Mouse (Mus musculus) MEL (cell line): Measurements from ENCODE around the gene Cblc. TPM values are rescaled to one million over a fixed set of nuclear protein-coding genes. Genes with fewer than 3 reads are reported as not detected.
A peak's percentile ranks its signal among the peaks of the same experiment; 100 is the strongest.

Source experiments
- DNase-seq: peaks from one replicate; pipeline ENCODE4 v3.0.0; 2011; ENCODE audit warnings: low read depth, low spot score
- H3K27ac ChIP-seq: 2 replicates; pipeline ENCODE4 v1.5.1; 2012; ENCODE audit warnings: low read depth, mild to moderate bottlenecking, control low read depth, low read length, moderate library complexity; ENCODE audit not compliant: control insufficient read depth
- H3K27me3 ChIP-seq, 2 experiments: fragments of 150-350 bp in 1 of 2; sonication (generic) in 1 of 2; 2 replicates each; pipeline ENCODE4 v1.6.1; 2012; ENCODE audit warnings: low read length in 2 of 2, mild to moderate bottlenecking in 2 of 2, improper control_type of control experiment in 1 of 2, moderate library complexity in 1 of 2; ENCODE audit not compliant: insufficient read depth in 2 of 2, control insufficient read depth in 1 of 2
- H3K36me3 ChIP-seq, 2 experiments: 2 replicates each; pipeline ENCODE4 v1.6.1; 2012 to 2014; ENCODE audit warnings: low read length in 2 of 2, improper control_type of control experiment in 1 of 2, inconsistent platforms in 1 of 2, mild to moderate bottlenecking in 1 of 2; ENCODE audit not compliant: insufficient read depth in 2 of 2, control insufficient read depth in 1 of 2
- H3K4me1 ChIP-seq, 2 experiments: fragments of 150-350 bp in 1 of 2; sonication (generic) in 1 of 2; 2 replicates each; pipeline ENCODE4 v1.6.1; 2012; ENCODE audit warnings: low read length in 2 of 2, improper control_type of control experiment in 1 of 2, mild to moderate bottlenecking in 1 of 2; ENCODE audit not compliant: insufficient read depth in 2 of 2, control insufficient read depth in 1 of 2
- H3K4me3 ChIP-seq, 2 experiments: fragments of 150-350 bp in 1 of 2; sonication (generic) in 1 of 2; 2 replicates each; pipeline ENCODE4 v1.5.1; 2012; ENCODE audit warnings: low read depth in 2 of 2, low read length in 2 of 2, mild to moderate bottlenecking in 2 of 2, moderate library complexity in 2 of 2, control low read depth in 1 of 2, improper control_type of control experiment in 1 of 2; ENCODE audit not compliant: control insufficient read depth in 1 of 2, insufficient read depth in 1 of 2
- H3K79me2 ChIP-seq: 2 replicates; pipeline ENCODE4 v1.6.1; 2012; ENCODE audit warnings: mild to moderate bottlenecking, low read length, moderate library complexity; ENCODE audit not compliant: control insufficient read depth, poor library complexity, insufficient read depth
- H3K9ac ChIP-seq: 2 replicates; pipeline ENCODE4 v1.6.1; 2012; ENCODE audit warnings: low read depth, mild to moderate bottlenecking, control low read depth, low read length, moderate library complexity; ENCODE audit not compliant: control insufficient read depth, poor library complexity, severe bottlenecking
- H3K9me3 ChIP-seq: fragments of 150-350 bp; sonication (generic); replicated peaks from 2 replicates; pipeline ENCODE4 v1.6.1; 2012; ENCODE audit warnings: mild to moderate bottlenecking, low read length, improper control_type of control experiment, moderate library complexity; ENCODE audit not compliant: insufficient read depth
- BHLHE40 ChIP-seq: IDR thresholded peaks from 2 replicates; pipeline ENCODE4 v1.6.1; 2012; ENCODE audit warnings: low read depth, mild to moderate bottlenecking, inconsistent platforms, low read length, improper control_type of control experiment, borderline replicate concordance
- CTCF ChIP-seq, 3 experiments: IDR thresholded peaks in 2 of 3; conservative IDR thresholded peaks in 1 of 3; 2 replicates each; pipeline ENCODE4 v1.5.1; 2011 to 2012; ENCODE audit warnings: low read length in 3 of 3, low read depth in 2 of 3, mild to moderate bottlenecking in 2 of 3, improper control_type of control experiment in 1 of 3, inconsistent platforms in 1 of 3, mixed read lengths in 1 of 3, moderate library complexity in 1 of 3; ENCODE audit not compliant: control insufficient read depth in 1 of 3, insufficient read depth in 1 of 3, poor library complexity in 1 of 3, severe bottlenecking in 1 of 3
- ELF1 ChIP-seq: IDR thresholded peaks from 2 replicates; pipeline ENCODE4 v1.6.1; 2014; ENCODE audit warnings: low read depth, mild to moderate bottlenecking, inconsistent platforms, low read length, improper control_type of control experiment, moderate library complexity
- EP300 ChIP-seq, 2 experiments: IDR thresholded peaks; 2 replicates each; pipeline ENCODE4 v1.6.1; 2011; ENCODE audit warnings: improper control_type of control experiment in 2 of 2, low read length in 2 of 2, low read depth in 1 of 2, mild to moderate bottlenecking in 1 of 2
- GATA1 ChIP-seq: IDR thresholded peaks from 2 replicates; pipeline ENCODE4 v1.6.1; 2011; ENCODE audit warnings: low read depth, low read length, improper control_type of control experiment
- MAZ ChIP-seq: IDR thresholded peaks from 2 replicates; pipeline ENCODE4 v1.6.1; 2012; ENCODE audit warnings: low read depth, mild to moderate bottlenecking, inconsistent platforms, low read length, improper control_type of control experiment
- MEF2A ChIP-seq: IDR thresholded peaks from 2 replicates; pipeline ENCODE4 v1.6.1; 2014; ENCODE audit warnings: low read depth, mild to moderate bottlenecking, inconsistent platforms, low read length, improper control_type of control experiment; ENCODE audit not compliant: poor library complexity, insufficient replicate concordance, severe bottlenecking; ENCODE audit errors: extremely low read depth
- MXI1 ChIP-seq: IDR thresholded peaks from 2 replicates; pipeline ENCODE4 v1.6.1; 2011; ENCODE audit warnings: mild to moderate bottlenecking, low read depth, low read length, improper control_type of control experiment
- MYB ChIP-seq: IDR thresholded peaks from 2 replicates; pipeline ENCODE4 v1.6.1; 2011; ENCODE audit warnings: mild to moderate bottlenecking, low read depth, low read length, improper control_type of control experiment
- POLR2A ChIP-seq, 2 experiments: IDR thresholded peaks; 2 replicates each; pipeline ENCODE4 v1.6.1; 2011 to 2012; ENCODE audit warnings: low read length in 2 of 2, mild to moderate bottlenecking in 2 of 2, control low read depth in 1 of 2, improper control_type of control experiment in 1 of 2, low read depth in 1 of 2, moderate library complexity in 1 of 2; ENCODE audit not compliant: control insufficient read depth in 1 of 2, insufficient read depth in 1 of 2, poor library complexity in 1 of 2
- POLR2AphosphoS2 ChIP-seq: IDR thresholded peaks from 2 replicates; pipeline ENCODE4 v1.6.1; 2011; ENCODE audit warnings: low read length, improper control_type of control experiment
- POLR2AphosphoS5 ChIP-seq: IDR thresholded peaks from 2 replicates; pipeline ENCODE4 v1.6.1; 2012; ENCODE audit warnings: low read depth, borderline replicate concordance, mild to moderate bottlenecking, inconsistent platforms, low read length, moderate library complexity, mixed read lengths
- RAD21 ChIP-seq: IDR thresholded peaks from 2 replicates; pipeline ENCODE4 v1.6.1; 2011; ENCODE audit warnings: mild to moderate bottlenecking, low read depth, low read length, improper control_type of control experiment
- SMC3 ChIP-seq: IDR thresholded peaks from 2 replicates; pipeline ENCODE4 v1.6.1; 2011; ENCODE audit warnings: low read depth, low read length, improper control_type of control experiment
- TCF12 ChIP-seq: IDR thresholded peaks from 2 replicates; pipeline ENCODE4 v1.6.1; 2014; ENCODE audit warnings: low read depth, mild to moderate bottlenecking, inconsistent platforms, low read length, improper control_type of control experiment, moderate library complexity
- ZC3H11A ChIP-seq: IDR thresholded peaks from 2 replicates; pipeline ENCODE4 v1.6.1; 2012; ENCODE audit warnings: low read depth, mild to moderate bottlenecking, inconsistent platforms, low read length, improper control_type of control experiment
- polyA plus RNA-seq, 2 experiments: library from polyadenylated mRNA; stranded (reverse) in 1 of 2; unstranded in 1 of 2; fragments of >175 nt in 1 of 2; fragments of >200 nt in 1 of 2; gene quantifications; 2 replicates each; pipeline versions ENCODE4 v1.2.1 to v1.2.4; 2012; ENCODE audit warnings: low replicate concordance in 2 of 2, low read depth in 1 of 2; ENCODE audit not compliant: insufficient read length in 2 of 2, insufficient read depth in 1 of 2, missing spikeins in 1 of 2
- total RNA-seq: library from RNA; depleted of rRNA; stranded (reverse); fragments of 300-350 nt; gene quantifications from 2 replicates; pipeline ENCODE4 v1.2.3, GENCODE M21; 2012

Cblc gene
- total and polyA plus RNA-seq, 3 experiments: not detected

DNA sequence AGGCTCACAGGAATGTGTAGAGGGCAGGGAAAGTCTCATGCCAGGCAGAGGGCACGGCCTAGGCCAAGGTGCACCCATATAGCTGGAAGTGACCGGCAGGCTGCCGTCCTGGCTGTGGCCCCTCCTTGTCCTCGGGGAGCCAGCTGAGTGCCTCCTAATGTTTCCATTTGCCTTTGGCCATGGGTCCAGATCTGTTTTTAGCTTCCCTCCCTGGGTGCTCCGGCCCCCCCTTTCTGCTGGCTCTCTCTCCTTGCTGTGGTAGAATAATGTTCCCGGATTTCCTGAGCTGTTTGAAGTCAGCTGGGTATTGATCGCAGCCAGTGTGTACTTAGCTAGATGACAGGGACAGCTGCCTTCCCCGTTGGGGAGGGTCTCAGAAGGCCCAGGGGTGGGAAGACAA is 13.0 kb downstream of the Cblc start:
- H3K9ac ChIP-seq: no peak overlapping the region
- no peak overlapping the region for H3K27ac ChIP-seq
- no peaks in the 10 kb centered on the region for H3K27me3 ChIP-seq
- DNase-seq: no peak
- H3K4me3 ChIP-seq: no peak overlapping the region
- no peak for TF ChIP-seq SMC3
- no peak for TF ChIP-seq MXI1
- TF ChIP-seq TCF12: no peak
- TF ChIP-seq MAZ: no peak
- no peak for TF ChIP-seq POLR2A (IDR thresholded peaks at IDR 0.05; ENCODE audit: control insufficient read depth in 1 of 2, insufficient read depth in 1 of 2, low read depth in 1 of 2, low read length in 2 of 2, poor library complexity in 1 of 2)
- TF ChIP-seq GATA1: no peak
- TF ChIP-seq EP300 (IDR thresholded peaks at IDR 0.05; ENCODE audit: low read depth in 1 of 2, low read length in 2 of 2): no peak
- TF ChIP-seq BHLHE40: no peak
- no peak for TF ChIP-seq ELF1
- TF ChIP-seq POLR2AphosphoS2: no peak
- no peak for TF ChIP-seq POLR2AphosphoS5
- no peaks in the 10 kb centered on the region for H3K4me1 ChIP-seq
- no peaks in the 10 kb centered on the region for H3K9me3 ChIP-seq
- H3K79me2 ChIP-seq: no peaks in the 10 kb centered on the region
- no peaks in the 10 kb centered on the region for H3K36me3 ChIP-seq

DNA sequence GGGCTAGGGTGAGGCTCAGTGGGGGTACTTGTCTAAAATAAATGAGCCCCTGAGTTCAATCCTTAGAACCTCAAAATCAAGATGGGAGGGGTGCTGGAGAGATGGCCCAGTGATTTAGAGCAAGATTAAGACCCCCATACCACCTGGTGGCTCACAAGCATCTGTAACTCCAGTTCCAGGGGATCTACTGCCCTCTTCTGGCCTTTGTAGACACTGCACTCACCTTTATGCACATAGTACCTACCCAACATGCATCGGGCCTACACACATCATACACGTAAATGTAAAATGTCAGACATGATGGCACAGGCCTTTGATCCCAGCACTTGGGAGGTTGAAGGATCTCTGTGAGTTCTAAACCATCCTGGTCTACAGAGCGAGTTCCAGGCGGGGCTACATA is 14.0 kb downstream of the Cblc start:
- peak; percentile 72 for DNase-seq
- Histone ChIP-seq H3K27me3 (no peaks in the 10 kb centered on the region), H3K9ac (no peak overlapping the region), H3K27ac (no peak overlapping the region)
- TF ChIP-seq MEF2A: no peak
- TF ChIP-seq SMC3: peak; percentile 64
- TF ChIP-seq ZC3H11A: peak; percentile 44
- peak; percentile 48 to 71 (median 67); a peak in 5 of 6 replicates for TF ChIP-seq CTCF (IDR thresholded peaks at IDR 0.05 in 2 of 3, conservative IDR thresholded peaks at IDR 0.05 in 1 of 3; ENCODE audit: control insufficient read depth in 1 of 3, insufficient read depth in 1 of 3, low read depth in 2 of 3, low read length in 3 of 3, poor library complexity in 1 of 3, severe bottlenecking in 1 of 3)
- TF ChIP-seq RAD21: peak; percentile 59
- TF ChIP-seq, all 39 proteins: peak for 4
- Histone ChIP-seq H3K79me2 (no peaks in the 10 kb centered on the region), H3K4me3 (no peak overlapping the region), H3K36me3 (no peaks in the 10 kb centered on the region), H3K9me3 (no peaks in the 10 kb centered on the region), H3K4me1 (no peaks in the 10 kb centered on the region)

DNA sequence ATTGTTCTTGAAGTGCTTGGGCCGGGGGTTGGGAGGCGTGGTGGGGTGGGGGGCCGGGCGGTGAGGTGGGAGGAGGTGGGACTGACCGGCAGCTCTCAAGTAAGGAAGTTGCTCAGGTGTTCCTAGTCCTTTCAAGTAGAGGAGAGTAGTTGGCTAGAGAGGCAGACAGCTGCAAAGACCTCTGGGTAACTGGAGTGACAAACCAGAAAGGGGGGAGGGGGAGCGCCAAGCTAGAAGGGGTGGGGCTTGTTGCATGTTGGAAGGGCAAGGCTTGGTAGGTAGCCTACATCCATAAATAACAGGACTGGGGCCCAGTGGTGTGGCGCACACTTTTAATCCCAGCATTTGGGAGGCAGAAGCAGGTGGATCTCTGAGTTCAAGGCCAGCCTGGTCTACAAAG is 14.9 kb downstream of the Cblc start:
- Histone ChIP-seq H3K36me3 (no peaks in the 10 kb centered on the region), H3K79me2 (no peaks in the 10 kb centered on the region), H3K9me3 (no peaks in the 10 kb centered on the region), H3K27me3 (no peaks in the 10 kb centered on the region), H3K27ac (no peak overlapping the region), H3K9ac (no peak overlapping the region), H3K4me1 (no peaks in the 10 kb centered on the region), H3K4me3 (no peak overlapping the region)
- TF ChIP-seq MYB: no peak
- DNase-seq: no peak
